Mouse (Mus musculus) thymus, postnatal 0 days (tissue): ENCODE results near the gene Lrrc36. TPM values are rescaled to one million over a fixed set of nuclear protein-coding genes. Genes with fewer than 3 reads are reported as not detected.

Experiments
- DNase-seq: peaks from one replicate; pipeline ENCODE4 v3.0.0-alpha.2; 2015; ENCODE audit warnings: low spot score
- polyA plus RNA-seq: library from polyadenylated mRNA; unstranded; fragments of >200 nt; fragmentation: Nextera tagmentation; extraction: Ambion mirVana; gene quantifications from 2 replicates; pipeline ENCODE4 v1.2.1, GENCODE M21; 2015

Gene Lrrc36
- polyA plus RNA-seq, 1 experiment from 2014 or later, result 0.47 TPM

DNA sequence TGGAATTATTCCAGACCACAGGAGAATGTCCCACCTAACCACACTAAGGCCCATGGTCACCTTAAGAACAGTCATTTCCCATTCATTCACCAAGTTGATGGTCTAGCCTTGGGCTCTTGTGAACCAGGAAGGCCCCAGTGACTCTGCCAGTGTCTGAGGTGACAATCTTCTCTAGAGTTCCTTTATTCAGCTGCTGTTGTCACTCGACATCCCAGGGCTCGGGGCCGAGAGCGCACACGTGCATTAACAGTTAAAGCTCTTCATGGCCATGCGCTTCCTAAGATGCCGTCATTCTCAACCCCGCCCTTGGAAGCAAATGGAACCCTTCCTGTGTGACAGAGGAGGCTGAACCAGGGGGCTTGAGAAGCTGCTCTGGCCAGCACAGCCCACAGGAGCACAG is 68.8 kb downstream of the Lrrc36 start:
- no peak for DNase-seq

DNA sequence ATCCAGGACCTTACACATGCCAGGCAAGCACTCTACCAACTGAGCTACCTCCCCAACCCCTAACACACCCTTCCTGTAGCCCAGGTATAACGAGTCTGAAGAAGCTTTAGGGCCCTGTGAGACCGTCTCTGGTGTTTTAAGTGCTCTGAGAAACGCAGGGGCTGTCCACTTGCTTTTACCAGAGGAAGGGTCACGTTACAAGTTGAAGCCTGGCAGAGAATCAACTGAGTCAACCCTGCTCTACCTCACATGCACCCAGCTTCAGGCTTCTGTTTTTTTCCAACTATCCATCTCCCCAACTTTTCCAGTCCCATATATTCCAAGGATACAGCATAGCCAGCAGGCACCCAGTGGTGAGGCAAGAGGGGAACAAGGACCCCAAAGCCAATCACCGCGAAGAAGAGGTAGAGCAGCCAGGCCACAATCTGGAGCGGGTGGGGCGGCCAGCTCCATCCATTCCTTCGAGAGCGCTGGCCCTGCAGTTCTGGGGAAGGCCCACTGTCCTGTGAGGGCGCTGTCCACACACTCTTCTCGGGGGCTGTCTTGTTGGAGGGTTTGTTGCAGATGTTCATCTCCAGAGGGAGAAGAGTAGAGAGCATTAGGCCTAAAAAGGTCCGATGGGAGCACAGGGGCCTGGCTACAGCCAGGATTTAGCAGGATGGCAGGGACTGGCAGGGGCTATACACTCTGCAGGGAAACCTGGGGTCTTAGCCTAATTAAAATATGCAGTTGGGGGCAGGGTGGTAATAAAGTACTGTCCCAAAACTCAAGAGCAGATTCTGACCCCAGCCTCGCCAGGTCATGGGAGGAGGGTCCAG is 70.0 kb downstream of the Lrrc36 start:
- no peak for DNase-seq

DNA sequence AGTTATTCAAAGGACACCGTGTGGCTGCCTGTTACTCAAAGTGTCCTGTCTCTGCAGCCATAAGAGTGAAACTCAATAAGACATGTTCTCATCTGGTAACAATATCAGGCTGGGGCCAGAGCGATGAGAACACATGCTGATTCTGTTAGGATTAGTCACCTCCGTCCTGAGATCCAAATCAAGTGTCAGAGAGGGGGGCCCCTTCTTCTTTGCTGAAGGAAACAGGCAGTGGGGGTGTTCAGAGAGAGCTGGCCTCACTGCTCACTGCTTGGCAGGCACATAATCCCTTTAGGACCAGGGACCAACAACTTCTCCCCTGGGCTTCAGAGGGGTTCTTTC is 70.6 kb downstream of the Lrrc36 start:
- DNase-seq, result no peak

DNA sequence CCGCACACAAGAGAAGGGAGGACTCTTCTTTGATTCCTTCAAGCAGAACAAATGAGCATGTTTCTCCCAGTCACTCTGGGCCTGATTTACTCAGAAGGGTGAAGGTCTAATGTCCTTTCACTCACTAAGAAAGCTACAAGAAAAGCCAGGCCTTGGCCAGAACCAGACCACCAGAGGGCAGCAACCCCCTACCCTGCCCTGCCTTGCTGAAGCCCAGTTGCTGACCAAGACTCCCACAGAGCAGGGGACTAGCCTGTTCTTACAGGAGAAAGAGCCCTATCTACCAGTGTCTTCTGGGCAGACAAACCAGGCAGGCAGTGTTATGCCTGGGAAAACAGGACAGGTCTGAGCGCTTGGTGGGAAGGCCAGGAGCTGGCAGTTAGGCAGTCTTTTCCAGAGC is 71.0 kb downstream of the Lrrc36 start:
- no peak for DNase-seq

DNA sequence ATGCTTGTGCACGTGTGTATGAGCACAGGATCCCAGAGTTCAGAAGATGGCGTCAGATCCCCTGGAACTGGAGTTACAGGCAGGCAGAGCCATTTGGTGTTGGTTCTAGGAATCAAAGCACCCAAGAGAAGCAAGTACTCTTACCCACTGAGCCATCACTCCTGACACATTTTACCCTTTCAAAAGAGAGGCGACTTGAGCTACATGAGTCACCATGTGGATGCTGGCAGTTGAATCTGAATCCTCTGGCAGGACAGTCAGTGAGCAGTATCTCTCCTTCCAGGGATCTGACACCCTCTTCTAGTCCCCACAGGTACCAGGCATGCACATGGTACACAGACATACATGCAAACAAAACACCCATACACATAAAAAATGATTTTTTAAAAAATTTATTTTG is 74.7 kb downstream of the Lrrc36 start:
- DNase-seq, result no peak

DNA sequence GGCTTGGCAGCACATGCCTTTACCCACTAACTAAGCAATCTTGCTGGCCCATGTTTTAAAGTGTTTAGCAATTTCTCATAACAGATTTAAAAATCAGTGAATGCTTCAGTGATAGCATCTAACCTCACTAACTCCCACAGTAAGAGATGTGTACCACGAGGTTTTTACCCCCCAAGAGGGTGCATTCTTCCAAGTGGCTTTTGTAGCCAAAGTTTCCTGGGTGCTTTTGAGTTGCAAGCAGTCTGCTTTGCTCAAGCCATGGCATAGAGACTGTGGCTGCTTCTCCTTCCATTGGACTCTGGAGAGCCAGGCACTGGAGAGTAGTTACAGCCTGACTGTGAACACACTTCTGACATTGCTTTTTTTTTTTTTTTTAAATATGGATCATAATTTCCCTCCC is 75.9 kb downstream of the Lrrc36 start:
- DNase-seq, result no peak

DNA sequence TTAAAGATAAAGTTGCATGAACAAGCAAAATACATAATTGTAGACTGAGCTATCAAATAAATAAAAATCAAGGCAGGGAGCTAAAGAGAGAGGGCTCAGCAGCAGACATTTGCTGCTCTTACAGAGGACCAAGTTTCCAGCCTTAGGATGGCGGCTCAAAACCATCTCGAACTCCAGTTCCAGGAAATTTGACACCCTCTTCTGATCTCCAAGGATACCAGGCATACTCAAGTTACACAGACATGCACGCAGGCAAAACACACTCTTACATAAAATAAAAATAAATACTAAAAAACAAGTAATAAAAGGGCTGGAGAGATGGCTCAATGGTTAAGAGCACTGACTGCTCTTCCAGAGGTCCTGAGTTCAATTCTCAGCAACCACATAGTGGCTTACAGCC is 80.1 kb downstream of the Lrrc36 start:
- no peak for DNase-seq

DNA sequence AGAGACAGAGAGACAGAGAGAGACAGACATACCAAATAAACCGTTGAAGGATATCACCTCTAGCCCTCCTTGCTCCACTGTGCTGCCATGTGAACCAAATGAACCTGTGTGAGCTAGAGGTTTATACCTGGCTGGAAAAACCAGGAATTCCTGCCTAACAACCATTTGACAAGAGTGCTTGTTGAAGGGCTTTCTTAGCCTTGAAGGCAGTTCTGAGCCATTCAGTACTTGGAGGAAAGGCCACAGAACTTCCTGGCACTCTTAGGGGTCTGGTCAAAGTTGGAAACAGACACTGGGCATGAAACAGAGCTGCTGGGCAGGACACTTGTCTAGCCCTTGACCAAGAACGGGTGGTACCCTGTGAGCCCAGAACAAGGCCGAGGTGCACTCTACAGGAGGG is 81.2 kb downstream of the Lrrc36 start:
- no peak for DNase-seq

DNA sequence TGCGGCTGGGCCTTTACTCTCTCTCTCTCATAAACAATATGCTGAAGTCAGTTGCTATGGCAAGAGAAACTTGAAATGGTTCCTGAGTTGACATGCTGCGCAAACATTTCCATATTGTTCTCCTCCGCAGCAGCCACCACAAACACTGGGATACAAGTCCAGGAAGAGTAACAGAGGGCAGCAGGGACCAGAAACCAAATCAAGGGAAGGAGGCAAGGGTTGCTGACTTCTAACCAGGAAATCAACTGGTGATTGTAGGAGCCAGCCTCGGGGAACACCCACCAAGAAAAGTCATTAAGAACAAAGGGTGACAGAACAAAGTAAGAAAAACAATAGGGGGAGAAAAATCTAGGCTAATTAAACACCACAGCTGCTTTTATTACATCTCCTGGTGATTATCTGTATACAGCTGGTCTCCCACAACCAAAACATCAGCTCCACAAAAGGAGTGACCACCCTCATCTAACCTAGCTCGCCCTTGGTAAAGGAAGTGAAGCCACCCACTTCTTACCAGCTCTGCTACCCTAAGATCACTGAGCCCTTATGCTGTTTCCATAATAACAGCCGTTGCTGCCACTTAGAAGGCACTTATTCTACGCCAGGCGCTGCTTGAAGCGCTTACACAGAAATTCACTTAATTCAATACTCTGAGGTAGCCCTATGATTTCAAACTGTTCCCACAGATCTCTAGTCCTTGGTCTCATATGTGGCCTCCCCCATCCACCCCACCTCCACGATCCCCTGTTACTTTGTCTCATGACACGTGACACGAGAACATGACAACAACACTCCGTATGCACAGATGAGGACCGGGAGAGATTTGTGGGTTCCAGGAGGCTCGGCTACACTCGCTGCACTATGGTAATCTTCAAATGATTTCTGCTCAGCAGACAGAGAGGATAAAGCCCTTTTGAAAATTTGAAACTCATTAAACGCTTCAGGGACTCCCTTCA is 82.3 kb downstream of the Lrrc36 start:
- DNase-seq, result no peak

DNA sequence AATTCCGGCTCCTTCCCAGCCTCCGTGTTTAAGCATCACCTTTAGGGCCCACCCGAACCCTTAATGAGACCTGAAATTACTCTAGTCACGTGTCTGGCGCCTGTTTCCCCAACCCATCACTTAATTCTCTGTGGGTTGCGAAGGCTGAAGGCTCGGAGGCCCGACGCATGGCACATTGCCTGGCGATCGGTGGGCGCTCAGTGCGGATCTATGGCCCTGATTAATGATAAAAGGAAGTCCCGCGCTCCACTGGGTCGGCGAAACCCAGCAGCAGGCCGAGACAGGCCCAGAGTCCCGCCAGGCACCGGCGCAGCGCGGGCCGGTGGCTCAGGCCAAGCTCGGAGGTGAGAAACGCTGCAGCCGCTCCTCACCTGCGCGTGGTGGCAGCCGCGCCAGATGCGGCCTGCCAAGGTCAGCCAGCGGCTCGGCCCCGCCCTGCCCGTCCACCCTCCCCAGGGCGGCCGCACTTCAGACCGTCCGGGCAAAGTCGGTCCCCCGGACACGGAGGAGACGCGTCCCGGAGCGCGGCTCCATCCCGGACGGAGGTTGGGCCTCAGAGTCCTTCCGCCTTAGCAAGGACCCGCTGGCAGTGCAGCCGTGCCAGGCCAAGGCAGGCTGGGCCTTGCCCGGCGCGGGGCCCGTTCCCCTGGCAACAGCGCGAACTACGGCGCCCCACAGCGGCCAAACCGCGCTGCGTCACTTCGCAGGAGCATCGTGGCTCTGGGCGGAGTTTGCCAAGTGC is 83.2 kb downstream of the Lrrc36 start, which contains the start of gene Zdhhc1:
Zdhhc1 (minus strand) TSS at position 464 of the 742 bp plus-strand sequence.
- peak; percentile 79 for DNase-seq

DNA sequence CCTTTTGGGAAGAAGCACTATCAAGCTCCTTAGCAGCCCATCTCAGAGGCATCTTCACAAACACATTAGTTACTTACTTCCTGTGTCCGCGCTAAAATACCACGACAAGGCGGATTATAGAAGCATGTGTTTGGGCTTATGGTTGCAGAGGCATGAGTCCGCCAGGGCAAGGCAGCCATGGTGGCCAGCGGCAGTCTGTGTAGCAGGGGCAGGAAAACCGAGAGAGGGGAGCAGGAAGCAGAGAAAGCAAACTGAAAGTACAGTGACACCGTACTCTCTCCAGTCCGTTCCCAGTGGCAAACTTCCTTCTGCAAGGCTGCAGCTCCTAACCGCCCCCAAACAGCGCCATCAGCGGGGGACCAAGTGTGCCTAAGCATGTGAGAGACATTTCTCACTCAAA is 86.4 kb downstream of the Lrrc36 start:
- peak; percentile 11 for DNase-seq

DNA sequence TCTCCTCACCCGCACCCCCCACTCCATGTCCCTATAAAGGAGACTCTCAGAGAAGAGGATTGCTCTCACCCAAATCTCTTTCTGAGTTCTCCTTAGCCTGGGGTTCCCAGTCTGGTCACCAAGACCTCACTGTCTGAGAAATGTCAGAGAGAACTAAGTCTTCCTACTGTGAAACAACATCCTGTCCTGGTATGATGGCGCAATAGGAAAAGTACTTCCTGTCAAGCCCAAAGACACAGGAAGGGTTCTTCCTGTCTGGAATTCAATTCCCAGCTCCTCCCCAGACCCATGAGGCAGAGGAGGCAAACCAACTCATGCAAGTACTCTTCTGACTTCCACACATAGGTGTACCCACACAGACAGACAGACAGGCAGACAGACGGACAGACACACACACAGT is 91.2 kb downstream of the Lrrc36 start:
- DNase-seq, result no peak

DNA sequence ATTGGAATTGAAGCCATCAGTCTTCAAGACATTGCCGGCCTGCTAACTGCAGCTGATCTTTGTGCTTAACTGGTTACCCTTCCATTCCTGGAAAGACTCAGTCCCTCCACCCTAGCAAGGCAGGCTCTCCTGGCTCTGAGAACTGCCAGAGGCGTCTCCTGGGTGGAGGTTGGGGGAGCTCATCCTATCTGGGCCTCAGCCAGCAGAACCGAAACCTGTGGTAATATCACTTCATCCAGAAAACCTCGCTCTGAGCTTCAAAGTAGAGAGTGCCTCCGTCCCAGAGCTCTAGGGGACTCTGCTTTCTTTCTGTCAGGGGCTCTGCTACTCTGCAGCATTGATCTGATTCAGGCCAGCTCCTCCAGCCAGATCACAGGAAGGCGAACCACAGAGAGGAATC is 93.6 kb downstream of the Lrrc36 start:
- DNase-seq, result no peak

DNA sequence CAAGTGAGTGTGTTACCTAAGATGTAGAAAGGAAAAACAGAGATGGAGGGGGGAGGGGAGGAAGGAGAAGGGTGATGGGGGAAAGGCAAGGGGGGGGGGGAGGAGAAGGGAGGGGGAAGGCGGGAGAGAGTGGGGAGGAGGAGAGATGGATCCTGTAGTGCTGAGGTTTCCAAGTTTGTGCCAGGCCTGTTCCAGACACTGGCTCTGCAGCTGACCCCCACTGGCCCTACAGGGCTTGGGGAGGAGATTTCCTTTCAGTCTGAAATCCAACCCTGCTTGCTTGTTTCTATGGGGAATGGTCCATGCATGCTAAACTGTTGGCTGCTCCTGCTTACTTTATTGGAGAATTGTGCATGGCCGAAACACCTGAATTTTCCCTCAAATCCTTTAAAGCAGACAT is 95.4 kb downstream of the Lrrc36 start:
- no peak for DNase-seq

DNA sequence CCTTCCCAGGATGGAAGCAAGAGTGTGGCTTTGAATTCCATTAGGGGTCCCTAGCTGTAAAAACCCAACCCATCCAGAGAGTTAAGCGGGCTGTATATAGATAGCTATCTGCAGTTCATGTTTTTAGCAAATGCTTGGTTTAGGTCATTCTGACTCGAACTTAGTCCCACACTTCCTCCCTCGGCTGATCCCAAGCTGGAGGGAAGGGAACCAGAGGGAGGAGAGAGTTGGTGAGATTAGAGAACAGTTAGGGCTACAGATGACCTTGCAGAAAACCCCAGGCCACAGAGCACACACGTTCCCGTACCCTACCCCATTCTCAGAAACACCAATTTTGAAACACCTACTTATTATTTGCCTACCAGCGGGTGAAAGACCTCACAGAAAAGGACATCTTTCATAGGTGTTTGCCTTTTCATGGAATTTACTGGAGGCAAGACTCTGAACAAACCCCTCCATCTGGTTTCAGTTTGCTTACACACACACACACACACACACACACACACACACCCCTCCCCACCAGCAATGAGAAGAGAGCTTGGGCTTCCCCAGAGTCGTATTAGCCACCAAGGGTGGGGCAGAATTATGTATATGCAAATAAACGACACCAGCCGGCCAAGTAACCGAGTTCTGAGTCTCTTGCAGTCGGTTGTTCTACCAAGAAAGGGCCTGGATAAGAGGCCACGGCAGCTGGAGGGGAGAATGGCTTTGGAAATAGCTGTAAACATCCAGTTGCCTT is 96.8 kb downstream of the Lrrc36 start:
- no peak for DNase-seq

Other genes starting within 250 kb of the Lrrc36 start
- 68.5 and 77.3 TPM in 2 replicates for gene Cbfb, start 242.9 kb upstream of the Lrrc36 start, polyA plus RNA-seq
- gene D230025D16Rik, start 188.4 kb upstream of the Lrrc36 start, polyA plus RNA-seq, result 18.1 and 18.6 TPM in 2 replicates
- 4.9 and 5.6 TPM in 2 replicates for gene B3gnt9, start 158.4 kb upstream of the Lrrc36 start, polyA plus RNA-seq
- gene Tradd, start 149.0 kb upstream of the Lrrc36 start, polyA plus RNA-seq, result 51.0 and 57.0 TPM in 2 replicates
- gene Fbxl8, start 148.9 kb upstream of the Lrrc36 start, polyA plus RNA-seq, result 7.6 and 8.2 TPM in 2 replicates
- not detected in 2 replicates for gene Hsf4, start 143.8 kb upstream of the Lrrc36 start, polyA plus RNA-seq
- 0.42 and 0.47 TPM in 2 replicates for gene Nol3, start 137.4 kb upstream of the Lrrc36 start, polyA plus RNA-seq
- gene 4931428F04Rik, start 123.7 kb upstream of the Lrrc36 start, polyA plus RNA-seq, result 3.2 and 4.2 TPM in 2 replicates
- 4.0 and 5.1 TPM in 2 replicates for gene Exoc3l, start 117.5 kb upstream of the Lrrc36 start, polyA plus RNA-seq
- gene E2f4, start 115.9 kb upstream of the Lrrc36 start, polyA plus RNA-seq, result 81.7 and 103 TPM in 2 replicates
- gene Elmo3, start 108.0 kb upstream of the Lrrc36 start, polyA plus RNA-seq, result 9.3 and 9.4 TPM in 2 replicates
- gene Lrrc29, start 87.3 kb upstream of the Lrrc36 start, polyA plus RNA-seq, result 2.1 and 4.3 TPM in 2 replicates
- gene Tmem208, start 87.2 kb upstream of the Lrrc36 start, polyA plus RNA-seq, result 145 and 149 TPM in 2 replicates
- 0.85 and 1.1 TPM in 2 replicates for gene Fhod1, start 65.6 kb upstream of the Lrrc36 start, polyA plus RNA-seq
- gene Slc9a5, start 64.7 kb upstream of the Lrrc36 start, polyA plus RNA-seq, result 0.48 and 0.60 TPM in 2 replicates
- gene Plekhg4, start 40.3 kb upstream of the Lrrc36 start, polyA plus RNA-seq, result 0.09 and 0.21 TPM in 2 replicates
- 0.04 and 0.31 TPM in 2 replicates for gene Kctd19, start 69 bp upstream of the Lrrc36 start, polyA plus RNA-seq
- gene Tppp3, start 58.0 kb downstream of the Lrrc36 start, polyA plus RNA-seq, result 31.9 and 42.4 TPM in 2 replicates
- 5.8 and 6.9 TPM in 2 replicates for gene Zdhhc1, start 83.3 kb downstream of the Lrrc36 start, polyA plus RNA-seq
- gene Hsd11b2, start 105.2 kb downstream of the Lrrc36 start, polyA plus RNA-seq, result 0.26 and 0.28 TPM in 2 replicates
- gene Atp6v0d1, start 152.5 kb downstream of the Lrrc36 start, polyA plus RNA-seq, result 97.3 and 105 TPM in 2 replicates
- 28.5 and 30.8 TPM in 2 replicates for gene Ripor1, start 191.7 kb downstream of the Lrrc36 start, polyA plus RNA-seq
- 213 and 255 TPM in 2 replicates for gene Ctcf, start 223.0 kb downstream of the Lrrc36 start, polyA plus RNA-seq
- 1.2 TPM in 2 replicates for gene Agrp, start 223.8 kb downstream of the Lrrc36 start, polyA plus RNA-seq